Mouse (Mus musculus): Measurements from ENCODE around the gene Scn2a. TPM values are rescaled to one million over a fixed set of nuclear protein-coding genes. Genes with fewer than 3 reads are reported as not detected.

Gene Scn2a
- total and polyA plus RNA-seq, 3 experiments: 0.21 to 0.50 (median 0.23) TPM

DNA sequence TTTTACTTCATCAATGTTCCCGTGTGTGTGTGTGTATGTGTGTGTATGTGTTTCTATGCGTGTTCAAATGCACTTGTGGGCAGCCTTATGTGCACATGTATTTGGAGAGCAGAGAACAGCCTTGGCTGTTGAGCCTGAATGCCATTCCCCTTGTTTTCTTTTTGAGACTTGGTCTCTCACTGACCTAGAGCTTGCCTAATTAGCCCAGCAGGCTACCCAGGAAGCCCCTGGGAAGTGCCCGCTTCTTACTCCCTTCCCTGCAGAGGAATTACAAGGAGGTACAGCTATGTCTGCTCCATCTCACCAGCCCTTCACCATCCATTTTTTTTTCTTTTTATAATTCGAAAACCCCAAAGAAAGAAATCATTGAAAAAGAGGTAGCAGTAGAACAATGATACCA, 44.6 kb downstream of the Scn2a start:
- no peaks in the 10 kb centered on the region for H3K79me2 ChIP-seq (replicated peaks; ENCODE audit: control insufficient read depth, insufficient read depth, low read length)
- no peaks in the 10 kb centered on the region for H3K4me1 ChIP-seq (ENCODE audit: control insufficient read depth, insufficient read depth, low read length)
- TF ChIP-seq EP300 (IDR thresholded peaks at IDR 0.05; ENCODE audit: insufficient read depth, low read depth, low read length) (no peak), POLR2A (IDR thresholded peaks at IDR 0.05; ENCODE audit: insufficient read depth, low read depth, low read length) (no peak), CTCF (IDR thresholded peaks at IDR 0.05) (no peak)
- no peaks in the 10 kb centered on the region for H3K27me3 ChIP-seq (ENCODE audit: control insufficient read depth, insufficient read depth, low read length)
- no peak overlapping the region for H3K4me3 ChIP-seq
- 48% methylated on average over 4 of the region's 4 CpGs for WGBS
- no peak overlapping the region for H3K9ac ChIP-seq (ENCODE audit: low read depth, low read length)
- intact Hi-C loops (cut with DNase I): loop anchor here (5.0 kb wide), 2 partner anchors 253 to 268 kb away; no protein-coding TSS in a partner anchor
- no peak overlapping the region for H3K27ac ChIP-seq
- DNase-seq: no peak
- H3K36me3 ChIP-seq (ENCODE audit: control insufficient read depth, insufficient read depth, low read length): no peaks in the 10 kb centered on the region

DNA sequence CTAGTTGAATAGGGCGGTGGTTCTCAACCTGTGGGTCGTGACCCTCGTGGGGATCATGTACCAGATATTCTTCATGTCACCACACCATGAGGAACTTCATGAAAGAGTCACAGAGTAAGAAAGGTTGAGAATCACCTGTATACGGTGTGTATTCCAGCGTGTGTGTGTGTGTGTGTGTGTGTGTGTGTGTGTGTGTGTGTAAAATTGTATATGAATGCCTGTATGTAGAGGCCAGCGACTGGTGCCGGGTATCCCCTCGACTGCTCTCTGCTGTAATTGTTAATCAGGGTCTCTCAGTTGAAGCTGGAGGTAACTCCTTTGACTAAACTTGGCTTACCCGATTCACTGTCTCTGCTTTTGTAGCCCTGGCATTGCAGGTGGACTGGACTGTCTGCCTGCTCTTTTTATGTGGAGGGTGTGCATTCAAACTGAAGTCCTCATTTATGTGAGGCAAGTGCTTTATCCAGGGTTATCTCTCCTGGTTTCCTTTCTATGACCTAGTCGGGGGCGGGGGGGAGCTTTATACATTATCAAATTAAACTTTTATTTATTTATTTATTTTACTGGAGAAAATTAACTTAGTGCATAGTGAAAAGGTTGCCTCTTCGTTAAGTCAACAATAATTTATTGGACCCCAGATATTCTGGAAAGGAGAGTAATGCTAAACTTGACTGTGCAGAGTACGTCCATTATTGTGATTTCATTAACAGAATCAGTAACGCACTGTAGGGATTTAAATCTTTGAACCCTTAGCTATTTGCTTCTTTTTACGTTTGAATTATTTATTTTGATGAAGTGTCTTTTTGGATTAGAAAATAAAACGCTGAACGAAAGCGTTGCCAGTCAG, 47.2 kb downstream of the Scn2a start:
- intact Hi-C loops (cut with DNase I): loop anchor here (1.0 to 5.0 kb wide), 3 partner anchors 48 to 271 kb away; partner anchors contain the start of gene Scn2a
- TF ChIP-seq EP300 (IDR thresholded peaks at IDR 0.05; ENCODE audit: insufficient read depth, low read depth, low read length): no peak
- no peak for TF ChIP-seq CTCF (IDR thresholded peaks at IDR 0.05)
- TF ChIP-seq POLR2A (IDR thresholded peaks at IDR 0.05; ENCODE audit: insufficient read depth, low read depth, low read length): no peak

DNA sequence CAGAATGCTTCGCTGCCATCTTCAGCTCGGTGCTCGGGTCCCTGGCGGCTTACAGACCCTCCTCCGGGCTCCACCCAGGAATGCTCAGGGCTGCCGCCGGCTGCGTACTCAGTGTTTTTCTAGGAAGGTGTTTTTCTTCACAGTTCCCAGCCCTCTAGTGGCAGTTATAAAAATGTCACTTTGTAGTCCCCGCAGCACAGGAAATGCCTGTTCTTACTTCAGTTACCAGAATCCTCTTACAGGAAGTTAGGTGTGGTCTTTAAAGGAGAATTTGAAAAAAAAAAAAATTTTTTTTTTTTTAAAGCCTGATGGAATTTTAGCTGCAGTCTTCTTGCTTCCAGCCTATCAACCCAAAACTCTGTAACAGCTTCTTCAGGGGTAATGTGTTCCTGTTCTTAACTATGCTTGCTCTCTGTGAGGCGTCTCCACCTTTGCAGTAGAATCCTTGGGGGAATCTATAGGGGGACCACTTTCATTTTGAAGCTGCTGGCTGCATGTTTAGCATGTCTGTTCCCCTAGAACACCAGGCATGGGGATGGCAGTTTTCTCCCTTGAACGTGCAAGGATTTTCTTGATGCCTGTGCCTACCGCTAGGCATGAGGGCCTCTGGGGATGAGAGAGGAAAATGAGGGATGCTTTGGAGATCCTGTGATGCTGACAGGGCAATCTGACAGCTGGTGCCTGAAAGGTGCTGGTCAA, 48.0 kb downstream of the Scn2a start:
- peak; percentile 53 to 66 for DNase-seq
- Histone ChIP-seq H3K27ac (no peak overlapping the region), H3K27me3 (ENCODE audit: control insufficient read depth, insufficient read depth, low read length) (no peaks in the 10 kb centered on the region), H3K4me3 (peak overlapping the region; percentile 39), H3K4me1 (ENCODE audit: control insufficient read depth, insufficient read depth, low read length) (no peaks in the 10 kb centered on the region), H3K79me2 (replicated peaks; ENCODE audit: control insufficient read depth, insufficient read depth, low read length) (no peaks in the 10 kb centered on the region), H3K9ac (ENCODE audit: low read depth, low read length) (peak overlapping the region; percentile 53), H3K36me3 (ENCODE audit: control insufficient read depth, insufficient read depth, low read length) (no peaks in the 10 kb centered on the region)
- intact Hi-C loops (cut with DNase I): loop anchor here (1.0 to 5.0 kb wide), 3 partner anchors 48 to 271 kb away; partner anchors contain the start of gene Scn2a
- 19% methylated on average over 12 of the region's 12 CpGs for WGBS
- 0 out of 2 replicates have a peak, but pooled peaks have one; percentile 18 for TF ChIP-seq POLR2A (IDR thresholded peaks at IDR 0.05; ENCODE audit: insufficient read depth, low read depth, low read length)
- peak; percentile 80 for TF ChIP-seq CTCF (IDR thresholded peaks at IDR 0.05)
- no peak for TF ChIP-seq EP300 (IDR thresholded peaks at IDR 0.05; ENCODE audit: insufficient read depth, low read depth, low read length)

More for the DNA sequence above, 47.2 kb downstream of the Scn2a start:
- Histone ChIP-seq H3K36me3 (ENCODE audit: control insufficient read depth, insufficient read depth, low read length) (no peaks in the 10 kb centered on the region), H3K9ac (ENCODE audit: low read depth, low read length) (peak overlapping the region; percentile 53), H3K4me1 (ENCODE audit: control insufficient read depth, insufficient read depth, low read length) (no peaks in the 10 kb centered on the region), H3K27ac (no peak overlapping the region), H3K4me3 (peak overlapping the region; percentile 39), H3K79me2 (replicated peaks; ENCODE audit: control insufficient read depth, insufficient read depth, low read length) (no peaks in the 10 kb centered on the region), H3K27me3 (ENCODE audit: control insufficient read depth, insufficient read depth, low read length) (no peaks in the 10 kb centered on the region)
- 51% methylated on average over 18 of the region's 18 CpGs for WGBS
- no peak for DNase-seq

DNA sequence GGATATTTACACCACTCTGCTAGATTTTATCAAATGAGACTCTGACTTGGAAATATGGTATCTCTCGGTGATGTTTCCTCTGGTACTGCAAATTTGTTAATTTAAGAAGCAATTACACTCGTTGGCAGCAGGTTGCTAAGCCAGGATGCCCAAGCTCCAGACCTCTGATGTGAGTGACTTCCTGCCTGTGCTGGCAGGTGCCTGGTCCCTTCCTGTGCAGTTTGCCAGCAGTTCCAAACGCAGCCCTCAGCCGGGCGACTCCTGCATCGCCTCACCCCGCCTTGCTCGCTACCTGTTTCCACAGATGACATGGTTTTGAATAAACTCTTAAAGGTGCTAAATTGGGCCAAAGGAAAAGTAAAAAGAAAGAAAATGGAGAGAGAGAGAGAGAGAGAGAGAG, 49.0 kb downstream of the Scn2a start:
- no peaks in the 10 kb centered on the region for H3K79me2 ChIP-seq (replicated peaks; ENCODE audit: control insufficient read depth, insufficient read depth, low read length)
- no peaks in the 10 kb centered on the region for H3K4me1 ChIP-seq (ENCODE audit: control insufficient read depth, insufficient read depth, low read length)
- DNase-seq: no peak
- no peak overlapping the region for H3K27ac ChIP-seq
- no peak overlapping the region for H3K9ac ChIP-seq (ENCODE audit: low read depth, low read length)
- no peaks in the 10 kb centered on the region for H3K27me3 ChIP-seq (ENCODE audit: control insufficient read depth, insufficient read depth, low read length)
- 46% methylated on average over 8 of the region's 8 CpGs for WGBS
- no peaks in the 10 kb centered on the region for H3K36me3 ChIP-seq (ENCODE audit: control insufficient read depth, insufficient read depth, low read length)
- intact Hi-C loops (cut with DNase I): loop anchor here (5.0 kb wide), 2 partner anchors 257 to 272 kb away; no protein-coding TSS in a partner anchor
- TF ChIP-seq POLR2A (IDR thresholded peaks at IDR 0.05; ENCODE audit: insufficient read depth, low read depth, low read length) (no peak), CTCF (IDR thresholded peaks at IDR 0.05) (no peak), EP300 (IDR thresholded peaks at IDR 0.05; ENCODE audit: insufficient read depth, low read depth, low read length) (no peak)
- no peak overlapping the region for H3K4me3 ChIP-seq

DNA sequence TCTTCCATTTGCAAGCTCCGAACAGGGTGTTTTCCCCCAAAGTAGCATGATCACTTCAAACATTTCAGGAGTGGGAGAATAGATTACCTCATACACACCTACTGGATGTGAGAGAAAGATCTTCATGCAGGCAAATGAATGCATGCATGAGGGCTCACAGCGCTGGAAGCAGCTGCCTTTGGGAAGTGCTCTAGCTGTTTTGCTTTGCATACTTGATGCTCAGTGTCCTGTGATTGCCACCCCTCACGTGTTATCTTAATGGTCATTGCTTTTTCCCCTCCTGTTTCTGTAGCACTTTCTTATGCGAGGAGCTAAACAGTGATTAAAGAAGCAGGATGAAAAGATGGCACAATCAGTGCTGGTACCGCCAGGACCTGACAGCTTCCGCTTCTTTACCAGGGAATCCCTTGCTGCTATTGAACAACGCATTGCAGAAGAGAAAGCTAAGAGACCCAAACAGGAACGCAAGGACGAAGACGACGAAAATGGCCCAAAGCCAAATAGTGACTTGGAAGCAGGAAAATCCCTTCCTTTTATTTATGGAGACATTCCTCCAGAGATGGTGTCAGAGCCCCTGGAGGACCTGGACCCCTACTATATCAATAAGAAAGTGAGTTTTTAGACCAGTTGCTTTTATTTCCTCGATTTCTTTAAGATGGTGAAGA, 49.7 kb downstream of the Scn2a start:
- Histone ChIP-seq H3K4me3 (no peak overlapping the region), H3K27ac (no peak overlapping the region), H3K36me3 (ENCODE audit: control insufficient read depth, insufficient read depth, low read length) (no peaks in the 10 kb centered on the region), H3K4me1 (ENCODE audit: control insufficient read depth, insufficient read depth, low read length) (no peaks in the 10 kb centered on the region), H3K9ac (ENCODE audit: low read depth, low read length) (no peak overlapping the region), H3K27me3 (ENCODE audit: control insufficient read depth, insufficient read depth, low read length) (no peaks in the 10 kb centered on the region), H3K79me2 (replicated peaks; ENCODE audit: control insufficient read depth, insufficient read depth, low read length) (no peaks in the 10 kb centered on the region)
- TF ChIP-seq EP300 (IDR thresholded peaks at IDR 0.05; ENCODE audit: insufficient read depth, low read depth, low read length): no peak
- intact Hi-C loops (cut with DNase I): no loop called here
- WGBS: 42% methylated on average over 12 of the region's 12 CpGs
- DNase-seq: no peak

Measured in heart, adult 2 months (tissue).